Mouse (Mus musculus) limb, embryonic 12.5 days (tissue): ENCODE results near the gene Nlrp6. TPM values are rescaled to one million over a fixed set of nuclear protein-coding genes. Genes with fewer than 3 reads are reported as not detected.
A peak's percentile ranks its signal among the peaks of the same experiment; 100 is the strongest.

Source experiments
- ATAC-seq: fragments of 200-750 bp; cut with Nextera tagmentation; 2 replicates; pipeline ENCODE4 v1.8.0; 2017; ENCODE audit warnings: low read depth, moderate TSS enrichment; ENCODE audit not compliant: insufficient number of reproducible peaks, insufficient read depth, low FRiP score, low TSS enrichment
- H3K27ac ChIP-seq: fragments of 300-500 bp; sonication (generic); 2 replicates; pipeline ENCODE4 v1.5.1; 2016; ENCODE audit warnings: mild to moderate bottlenecking, moderate library complexity
- H3K27me3 ChIP-seq: fragments of 300-500 bp; sonication (generic); 2 replicates; pipeline ENCODE4 v1.6.1; 2016; ENCODE audit warnings: mild to moderate bottlenecking, moderate library complexity
- H3K36me3 ChIP-seq: fragments of 300-500 bp; sonication (generic); 2 replicates; pipeline ENCODE4 v1.6.1; 2016; ENCODE audit warnings: mild to moderate bottlenecking, moderate library complexity
- H3K4me1 ChIP-seq: fragments of 300-500 bp; sonication (generic); replicated peaks from 2 replicates; pipeline ENCODE4 v1.6.1; 2016
- H3K4me2 ChIP-seq: fragments of 300-500 bp; sonication (generic); 2 replicates; pipeline ENCODE4 v1.6.1; 2016; ENCODE audit warnings: mild to moderate bottlenecking, moderate library complexity
- H3K4me3 ChIP-seq: fragments of 300-500 bp; sonication (generic); replicated peaks from 2 replicates; pipeline ENCODE4 v1.5.1; 2016; ENCODE audit warnings: mild to moderate bottlenecking
- H3K9ac ChIP-seq: fragments of 300-500 bp; sonication (generic); replicated peaks from 2 replicates; pipeline ENCODE4 v1.6.1; 2016; ENCODE audit warnings: mild to moderate bottlenecking, moderate library complexity
- H3K9me3 ChIP-seq: fragments of 300-500 bp; sonication (generic); 2 replicates; pipeline ENCODE4 v1.6.1; 2016; ENCODE audit warnings: mild to moderate bottlenecking, moderate library complexity
- WGBS: fragments of 180-500 bp; shearing (Covaris S2); methylation state at CpG from one replicate; pipeline ENCODE4 v1.1.7; 2016; 5-methylcytosine and 5-hydroxymethylcytosine counted together
- polyA plus RNA-seq: library from polyadenylated mRNA; unstranded; fragments of >200 nt; fragmentation: Nextera tagmentation; extraction: Ambion mirVana; gene quantifications from 2 replicates; pipeline ENCODE4 v1.2.1, GENCODE M21; 2016

Nlrp6 gene
- polyA plus RNA-seq, 1 experiment from 2014 or later: not detected

DNA sequence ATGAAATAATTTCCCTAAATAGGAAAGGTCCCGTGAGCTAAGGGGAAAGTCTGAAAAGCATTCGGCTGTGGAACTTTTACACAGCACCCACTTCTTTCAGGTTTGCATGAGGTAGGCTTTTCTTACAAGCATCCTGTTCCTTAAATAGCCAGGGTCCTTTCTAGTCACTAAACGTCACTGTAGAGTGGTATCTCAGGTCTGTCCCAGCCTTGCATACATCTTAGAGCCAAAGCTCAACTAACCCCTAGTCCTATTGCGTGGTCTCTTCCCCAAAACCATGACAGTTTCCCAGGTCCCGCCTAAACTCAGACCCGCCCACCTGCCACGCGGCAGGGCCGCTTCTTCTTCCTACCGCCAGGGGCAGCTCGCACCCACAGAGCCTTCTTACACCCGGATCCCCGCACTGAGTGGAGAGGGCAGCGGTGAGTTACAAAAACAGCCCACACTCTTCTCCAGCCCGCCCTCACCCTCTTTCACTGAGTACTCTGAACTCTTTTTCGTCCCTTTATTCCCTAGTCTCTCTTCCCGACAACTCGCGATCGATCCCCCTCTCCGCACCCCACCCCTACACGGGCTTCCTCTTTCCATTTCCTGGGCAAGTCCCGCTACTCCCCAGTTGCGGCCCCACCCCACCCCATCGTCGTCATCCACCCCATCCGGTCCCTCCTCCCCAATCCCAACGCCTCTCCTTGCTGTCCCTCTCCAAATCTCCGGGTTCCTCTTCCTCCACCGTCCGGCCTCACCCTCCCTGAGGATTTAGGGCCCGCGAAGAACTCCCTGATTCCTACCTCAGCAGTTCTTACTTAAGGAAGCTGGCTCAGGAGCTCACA lies 20.7 kb downstream of the Nlrp6 start, which contains the start of gene Pgghg:
Gene Pgghg (plus strand): TSS at position 170 of the 830 bp plus-strand sequence.
- Histone ChIP-seq H3K27me3 (peaks cover 6% of the 10 kb centered on the region; the same call in 1 of the 2 replicates), H3K4me2 (peak within 1 kb of the TSS; percentile 70), H3K36me3 (peaks cover 23% of the 10 kb centered on the region), H3K4me3 (peak within 1 kb of the TSS; percentile 55), H3K4me1 (peaks cover 37% of the 10 kb centered on the region), H3K27ac (peak within 1 kb of the TSS; percentile 84), H3K9ac (peak within 1 kb of the TSS; percentile 75), H3K9me3 (no peaks in the 10 kb centered on the region)
- peak; percentile 83 for ATAC-seq
- 2% methylated on average over 33 of the region's 33 CpGs for WGBS

DNA sequence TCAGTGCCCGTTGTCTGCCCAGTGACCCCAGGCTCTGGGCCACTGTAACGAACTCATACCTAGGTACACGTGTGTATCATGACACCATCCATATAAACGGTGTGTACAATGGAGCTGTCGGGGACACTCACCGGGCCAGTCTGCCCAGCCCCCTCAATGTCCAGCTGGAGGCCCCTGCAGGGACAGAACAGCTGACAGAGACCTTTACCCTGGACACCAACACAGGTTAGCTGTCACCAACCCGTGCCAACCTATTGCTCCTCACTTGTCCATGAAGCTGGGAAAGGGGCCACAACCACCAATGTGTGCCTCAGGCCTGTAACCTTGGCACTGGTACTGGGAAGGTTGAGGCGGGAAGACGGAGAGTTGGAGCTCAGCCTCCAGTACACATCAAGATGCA lies 21.6 kb downstream of the Nlrp6 start:
- Histone ChIP-seq H3K36me3 (peaks cover 32% of the 10 kb centered on the region), H3K9me3 (no peaks in the 10 kb centered on the region), H3K27me3 (no peaks in the 10 kb centered on the region), H3K4me3 (peak overlapping the region; percentile 55), H3K4me2 (peak overlapping the region; percentile 70), H3K27ac (peak overlapping the region; percentile 83), H3K4me1 (peaks cover 37% of the 10 kb centered on the region), H3K9ac (peak overlapping the region; percentile 75)
- ATAC-seq: no peak
- WGBS: 49% methylated on average over 9 of the region's 9 CpGs

DNA sequence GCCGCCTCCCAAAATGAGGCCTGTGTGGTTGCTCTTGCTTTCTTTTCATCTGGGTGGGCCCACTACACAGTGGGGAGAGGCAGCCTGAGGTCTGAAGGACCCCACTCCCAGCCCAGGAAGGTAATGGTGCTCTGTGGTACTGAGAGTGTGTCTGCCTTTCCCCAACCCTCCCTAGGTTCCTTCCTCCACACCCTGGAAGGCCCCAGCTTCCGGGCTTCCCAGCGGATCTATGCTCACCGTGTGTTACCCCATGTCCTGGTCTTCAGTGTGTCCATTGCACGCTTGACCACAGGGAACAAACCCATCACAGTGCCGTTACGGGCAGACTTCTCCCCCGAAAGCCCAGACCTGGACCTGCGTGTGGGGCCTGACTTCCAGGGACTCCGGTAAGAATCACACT lies 22.1 kb downstream of the Nlrp6 start:
- no peak overlapping the region for H3K4me3 ChIP-seq
- H3K9me3 ChIP-seq: no peaks in the 10 kb centered on the region
- peak overlapping the region; percentile 53; the same call in 1 of the 2 replicates for H3K27ac ChIP-seq
- H3K4me1 ChIP-seq: peaks cover 37% of the 10 kb centered on the region
- H3K9ac ChIP-seq: no peak overlapping the region
- WGBS: 87% methylated on average over 10 of the region's 10 CpGs
- H3K27me3 ChIP-seq: no peaks in the 10 kb centered on the region
- ATAC-seq: no peak
- no peak overlapping the region for H3K4me2 ChIP-seq
- peaks cover 37% of the 10 kb centered on the region for H3K36me3 ChIP-seq

DNA sequence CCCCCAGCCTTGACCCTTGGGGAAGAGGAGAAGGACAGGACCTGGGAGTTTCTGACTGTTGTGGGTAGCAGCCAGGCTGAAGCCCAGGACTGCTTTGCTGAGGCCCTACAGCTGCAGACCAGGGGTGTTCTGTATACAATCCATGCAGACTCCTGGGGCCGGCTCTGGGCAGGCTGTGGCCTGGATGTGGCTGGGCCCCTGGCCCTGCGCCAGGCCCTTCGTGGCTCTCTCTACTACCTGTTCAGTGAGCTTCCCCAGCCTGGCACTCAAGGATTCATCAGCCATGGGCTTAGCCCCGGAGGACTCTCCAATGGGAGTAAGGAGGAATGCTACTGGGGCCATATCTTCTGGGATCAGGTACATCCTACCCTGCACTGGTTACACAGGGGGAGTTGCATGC lies 22.7 kb downstream of the Nlrp6 start:
- Histone ChIP-seq H3K4me2 (no peak overlapping the region), H3K4me3 (no peak overlapping the region), H3K9me3 (no peaks in the 10 kb centered on the region), H3K27ac (peak overlapping the region; percentile 53; the same call in 1 of the 2 replicates), H3K9ac (no peak overlapping the region), H3K27me3 (no peaks in the 10 kb centered on the region), H3K36me3 (peaks cover 42% of the 10 kb centered on the region), H3K4me1 (peaks cover 37% of the 10 kb centered on the region)
- WGBS: 82% methylated on average over 4 of the region's 4 CpGs
- no peak for ATAC-seq

DNA sequence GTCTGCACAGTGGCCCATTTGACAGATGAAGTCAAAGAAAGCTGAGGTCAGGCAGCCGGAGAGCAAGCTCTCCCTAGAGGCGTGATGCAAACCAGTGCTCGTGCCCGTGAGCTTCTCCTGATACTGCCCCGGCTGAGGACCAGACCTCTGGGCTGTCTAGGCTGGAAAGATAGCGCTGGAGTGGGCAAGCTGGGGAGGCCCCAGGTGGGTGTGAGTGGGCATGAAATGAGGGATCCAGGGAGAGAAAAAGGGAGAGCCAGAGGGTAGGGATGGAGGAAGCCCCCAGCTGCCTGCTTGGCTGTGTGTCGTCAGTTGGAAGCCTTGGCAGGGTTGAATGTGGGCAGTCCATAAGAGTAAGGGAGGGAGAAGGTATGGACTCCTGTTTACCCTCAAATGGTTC lies 23.5 kb downstream of the Nlrp6 start:
- Histone ChIP-seq H3K9me3 (no peaks in the 10 kb centered on the region), H3K27ac (no peak overlapping the region), H3K4me1 (peaks cover 31% of the 10 kb centered on the region), H3K27me3 (no peaks in the 10 kb centered on the region), H3K4me3 (no peak overlapping the region), H3K9ac (no peak overlapping the region), H3K36me3 (peaks cover 51% of the 10 kb centered on the region), H3K4me2 (no peak overlapping the region)
- ATAC-seq: no peak
- 93% methylated on average over 7 of the region's 7 CpGs for WGBS

DNA sequence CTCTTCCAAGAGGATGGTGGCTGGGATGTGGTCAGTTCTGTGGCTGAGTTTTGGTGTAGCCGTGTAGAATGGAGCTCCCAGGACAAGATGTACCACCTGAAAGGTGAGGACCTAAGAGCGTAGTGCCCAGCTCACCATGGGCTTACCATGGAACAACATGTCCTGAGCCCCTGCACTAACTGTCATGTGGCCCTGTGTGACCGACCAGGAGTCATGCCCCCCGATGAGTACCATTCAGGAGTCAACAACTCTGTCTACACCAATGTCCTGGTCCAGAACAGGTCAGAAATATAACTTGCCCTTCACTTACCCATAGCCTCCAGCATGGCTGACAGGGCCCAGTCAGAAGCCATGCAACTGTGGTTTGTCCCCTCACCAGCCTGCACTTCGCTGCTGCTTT lies 24.5 kb downstream of the Nlrp6 start:
- H3K4me3 ChIP-seq: no peak overlapping the region
- H3K9ac ChIP-seq: no peak overlapping the region
- WGBS: 94% methylated on average over 5 of the region's 5 CpGs
- no peak overlapping the region for H3K27ac ChIP-seq
- no peaks in the 10 kb centered on the region for H3K27me3 ChIP-seq
- peaks cover 61% of the 10 kb centered on the region for H3K36me3 ChIP-seq
- H3K4me2 ChIP-seq: no peak overlapping the region
- H3K9me3 ChIP-seq: no peaks in the 10 kb centered on the region
- peaks cover 29% of the 10 kb centered on the region for H3K4me1 ChIP-seq
- no peak for ATAC-seq

DNA sequence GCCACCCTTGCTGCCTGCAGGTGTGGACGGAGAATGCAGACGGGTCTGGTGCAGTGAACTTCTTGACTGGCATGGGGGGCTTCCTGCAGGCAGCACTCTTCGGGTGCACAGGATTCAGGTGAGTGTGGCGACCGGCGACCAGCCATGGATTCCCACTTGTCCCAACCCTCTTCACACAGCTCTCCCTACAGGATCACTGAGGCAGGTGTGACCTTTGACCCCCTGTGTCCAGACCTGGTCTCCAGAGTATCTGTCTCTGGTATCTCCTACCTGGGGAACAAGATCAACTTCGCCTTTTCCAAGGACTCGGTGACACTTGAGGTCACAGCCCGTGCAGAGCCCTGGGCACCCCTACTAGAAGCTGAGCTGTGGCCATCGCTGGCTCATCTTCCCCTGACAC lies 25.6 kb downstream of the Nlrp6 start:
- Histone ChIP-seq H3K4me2 (no peak overlapping the region), H3K9me3 (no peaks in the 10 kb centered on the region), H3K27me3 (no peaks in the 10 kb centered on the region), H3K27ac (no peak overlapping the region), H3K4me1 (peaks cover 34% of the 10 kb centered on the region), H3K9ac (no peak overlapping the region), H3K36me3 (peaks cover 63% of the 10 kb centered on the region), H3K4me3 (no peak overlapping the region)
- no peak for ATAC-seq
- whole genome bisulfite sequencing: 93% methylated on average over 10 of the region's 10 CpGs

DNA sequence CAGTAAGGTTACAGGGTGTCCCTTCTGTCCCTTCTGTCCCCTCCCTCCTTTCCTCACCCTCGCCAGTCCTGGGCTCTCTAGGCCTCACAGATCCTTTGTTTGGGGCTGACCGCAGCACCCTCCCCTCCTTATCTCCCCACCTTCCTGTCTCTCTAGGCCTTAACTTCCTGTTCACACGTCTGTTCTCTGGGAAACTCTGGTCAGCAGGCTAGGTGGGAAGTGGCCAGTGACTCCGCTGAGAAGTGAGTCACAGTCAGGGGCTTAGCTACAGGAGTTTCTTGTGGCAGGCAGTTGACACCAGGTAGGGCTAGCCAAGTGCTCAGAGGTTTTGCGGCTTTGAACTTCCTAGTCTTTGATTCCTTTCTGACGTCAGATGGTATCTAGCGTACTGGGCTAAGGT lies 26.3 kb downstream of the Nlrp6 start:
- H3K36me3 ChIP-seq: peaks cover 63% of the 10 kb centered on the region
- H3K27ac ChIP-seq: no peak overlapping the region
- H3K9ac ChIP-seq: no peak overlapping the region
- H3K9me3 ChIP-seq: no peaks in the 10 kb centered on the region
- WGBS: 61% methylated on average over 7 of the region's 7 CpGs
- H3K4me1 ChIP-seq: peaks cover 39% of the 10 kb centered on the region
- ATAC-seq: no peak
- no peaks in the 10 kb centered on the region for H3K27me3 ChIP-seq
- H3K4me3 ChIP-seq: no peak overlapping the region
- H3K4me2 ChIP-seq: no peak overlapping the region

DNA sequence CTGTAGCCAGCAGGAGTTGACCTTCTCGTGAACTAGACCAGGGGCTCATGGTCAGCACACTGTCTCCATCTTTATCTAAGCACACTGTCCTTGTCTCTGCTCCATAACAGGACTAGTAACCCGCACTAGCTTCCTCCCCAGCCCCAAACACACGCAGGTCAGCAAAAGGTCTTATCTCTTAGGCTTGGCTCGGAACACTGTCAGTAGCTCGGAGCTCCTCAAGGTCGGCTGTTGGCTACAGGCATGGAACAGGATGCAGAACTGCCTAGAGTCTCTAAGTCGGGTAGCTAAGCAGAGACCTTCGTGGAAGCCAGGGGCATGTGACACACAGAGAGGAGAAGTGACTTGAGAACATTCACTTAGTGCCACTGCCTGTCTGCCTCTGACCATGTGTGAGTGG lies 27.5 kb downstream of the Nlrp6 start:
- H3K27ac ChIP-seq: no peak overlapping the region
- no peaks in the 10 kb centered on the region for H3K27me3 ChIP-seq
- no peak for ATAC-seq
- H3K9ac ChIP-seq: no peak overlapping the region
- WGBS: 85% methylated on average over 8 of the region's 8 CpGs
- H3K4me2 ChIP-seq: no peak overlapping the region
- no peaks in the 10 kb centered on the region for H3K9me3 ChIP-seq
- H3K4me1 ChIP-seq: peaks cover 39% of the 10 kb centered on the region
- peaks cover 72% of the 10 kb centered on the region for H3K36me3 ChIP-seq
- no peak overlapping the region for H3K4me3 ChIP-seq

DNA sequence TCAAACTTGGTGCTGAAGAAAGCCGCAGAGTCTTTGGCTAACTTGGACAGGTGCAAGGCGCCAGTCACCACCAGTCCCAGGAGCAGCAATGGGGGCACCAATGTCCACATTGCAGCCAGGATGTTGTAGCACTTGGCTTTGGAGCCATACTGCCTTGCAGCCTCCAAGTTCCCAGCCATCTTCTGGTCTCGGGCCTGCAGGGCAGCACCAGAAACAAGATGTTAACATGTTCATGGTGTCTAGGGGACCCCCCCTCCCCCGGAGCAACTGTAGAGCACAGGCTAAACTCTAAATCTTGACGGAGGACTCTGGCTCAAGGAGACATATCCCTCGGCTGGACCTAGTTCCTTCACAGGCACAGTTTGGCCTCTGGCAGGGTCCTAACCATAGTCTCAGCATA lies 28.6 kb downstream of the Nlrp6 start:
- H3K9me3 ChIP-seq: no peaks in the 10 kb centered on the region
- H3K4me3 ChIP-seq: no peak overlapping the region
- ATAC-seq: no peak
- no peaks in the 10 kb centered on the region for H3K27me3 ChIP-seq
- no peak overlapping the region for H3K9ac ChIP-seq
- WGBS: 86% methylated on average over 6 of the region's 6 CpGs
- no peak overlapping the region for H3K27ac ChIP-seq
- peaks cover 74% of the 10 kb centered on the region for H3K36me3 ChIP-seq
- H3K4me1 ChIP-seq: peaks cover 47% of the 10 kb centered on the region
- no peak overlapping the region for H3K4me2 ChIP-seq

DNA sequence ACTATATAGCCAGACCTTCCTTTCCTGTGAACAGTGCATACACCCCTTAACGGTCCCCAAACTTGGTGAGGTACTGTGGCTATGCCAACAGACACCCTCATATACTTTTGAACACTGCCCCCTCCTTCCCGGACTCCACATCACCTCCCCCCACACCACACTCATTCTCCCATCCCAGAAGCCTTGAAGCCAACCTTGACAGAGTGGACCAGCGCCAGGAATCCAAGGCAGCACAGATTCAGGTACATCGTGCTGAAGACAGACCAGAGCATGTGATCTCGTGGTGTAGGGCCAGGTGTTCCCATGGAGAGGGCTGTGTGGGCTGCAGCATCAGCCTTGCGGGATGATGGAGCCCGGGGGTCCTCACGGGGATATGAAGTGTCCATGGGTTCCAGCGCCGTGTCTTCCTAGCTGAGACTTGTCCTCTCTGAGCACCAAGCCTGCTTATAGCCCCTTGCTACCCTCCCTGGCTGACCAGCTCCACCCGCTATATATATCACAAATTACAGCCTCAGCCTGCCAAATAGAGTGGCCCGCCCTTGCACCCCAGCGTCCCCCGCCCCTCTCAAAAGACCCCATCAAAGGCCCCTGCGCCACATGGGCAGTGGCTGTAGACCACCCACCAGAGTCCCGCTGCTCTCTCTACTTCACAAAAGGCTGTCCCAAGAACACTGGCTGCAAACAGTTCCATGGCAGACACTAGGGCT lies 29.3 kb downstream of the Nlrp6 start, which contains the start of gene Ifitm5:
Gene Ifitm5 (minus strand): TSS at position 468 of the 707 bp plus-strand sequence.
- H3K4me3 ChIP-seq: 0 out of 2 replicates have a peak within 1 kb of the TSS, but pooled peaks have one; percentile 3
- peak within 1 kb of the TSS; percentile 34 for H3K4me2 ChIP-seq
- WGBS: 69% methylated on average over 16 of the region's 16 CpGs
- peaks cover 67% of the 10 kb centered on the region for H3K36me3 ChIP-seq
- H3K9ac ChIP-seq: peak within 1 kb of the TSS; percentile 37; the same call in 1 of the 2 replicates
- no peaks in the 10 kb centered on the region for H3K27me3 ChIP-seq
- no peak for ATAC-seq
- H3K9me3 ChIP-seq: no peaks in the 10 kb centered on the region
- H3K4me1 ChIP-seq: peaks cover 53% of the 10 kb centered on the region
- H3K27ac ChIP-seq: peak within 1 kb of the TSS; percentile 83
